Mouse (Mus musculus) erythroid progenitor cell, adult 5-6 weeks (primary cell): Measurements from ENCODE around the gene B4galt7. TPM values are rescaled to one million over a fixed set of nuclear protein-coding genes. Genes with fewer than 3 reads are reported as not detected.

Source experiments
- ATAC-seq: replicated peaks from 2 replicates; pipeline ENCODE4 v1.8.0; 2016; ENCODE audit warnings: moderate number of reproducible peaks, mild to moderate bottlenecking, moderate TSS enrichment, inconsistent platforms; ENCODE audit not compliant: poor library complexity, low FRiP score, severe bottlenecking
- total RNA-seq, 2 experiments: library from RNA; stranded (forward) in 1 of 2; stranded (reverse) in 1 of 2; fragments of 150-400 nt in 1 of 2; fragments of 186-747, 209-891 nt in 1 of 2; gene quantifications; 2 replicates each; pipeline versions ENCODE4 v1.2.3 to v1.2.4; 2015 to 2017; ENCODE audit warnings: low replicate concordance in 2 of 2

B4galt7 gene
- total RNA-seq, 2 experiments from 2014 or later: 0.53 to 3.4 TPM

- no peak for ATAC-seq
Measured at GRCm38 (mm10) chr13:55650980-55651379, 51.3 kb downstream of the B4galt7 start.

Other genes with a start within 250 kb of the B4galt7 start
- 45.7 and 55.1 TPM in 2 replicates for gene Lman2, start 237.1 kb upstream of the B4galt7 start, total RNA-seq (2015; ENCODE audit: low replicate concordance)
- 56.6 and 75.6 TPM in 2 replicates for gene Lman2, start 237.1 kb upstream of the B4galt7 start, total RNA-seq (2017; ENCODE audit: low replicate concordance)
- 9.0 and 14.7 TPM in 2 replicates for gene Rgs14, start 230.2 kb upstream of the B4galt7 start, total RNA-seq (2015; ENCODE audit: low replicate concordance)
- gene Rgs14, start 230.2 kb upstream of the B4galt7 start, total RNA-seq (2017; ENCODE audit: low replicate concordance): 4.2 and 7.9 TPM in 2 replicates
- gene Slc34a1, start 201.7 kb upstream of the B4galt7 start, total RNA-seq (2015; ENCODE audit: low replicate concordance): not detected in 2 replicates
- gene Slc34a1, start 201.7 kb upstream of the B4galt7 start, total RNA-seq (2017; ENCODE audit: low replicate concordance): not detected in 2 replicates
- not detected in 2 replicates for gene Pfn3, start 184.7 kb upstream of the B4galt7 start, total RNA-seq (2015; ENCODE audit: low replicate concordance)
- not detected in 2 replicates for gene Pfn3, start 184.7 kb upstream of the B4galt7 start, total RNA-seq (2017; ENCODE audit: low replicate concordance)
- gene F12, start 173.1 kb upstream of the B4galt7 start, total RNA-seq (2015; ENCODE audit: low replicate concordance): not detected in 2 replicates
- gene F12, start 173.1 kb upstream of the B4galt7 start, total RNA-seq (2017; ENCODE audit: low replicate concordance): not detected in 2 replicates
- 48.2 and 55.5 TPM in 2 replicates for gene Grk6, start 154.8 kb upstream of the B4galt7 start, total RNA-seq (2015; ENCODE audit: low replicate concordance)
- 62.2 and 75.7 TPM in 2 replicates for gene Grk6, start 154.8 kb upstream of the B4galt7 start, total RNA-seq (2017; ENCODE audit: low replicate concordance)
- gene Prr7, start 135.6 kb upstream of the B4galt7 start, total RNA-seq (2015; ENCODE audit: low replicate concordance): not detected in 2 replicates
- not detected in 2 replicates for gene Prr7, start 135.6 kb upstream of the B4galt7 start, total RNA-seq (2017; ENCODE audit: low replicate concordance)
- not detected in 2 replicates for gene Dbn1, start 111.8 kb upstream of the B4galt7 start, total RNA-seq (2015; ENCODE audit: low replicate concordance)
- 0.45 TPM in 1 of 2 replicates, not detected in the other for gene Dbn1, start 111.8 kb upstream of the B4galt7 start, total RNA-seq (2017; ENCODE audit: low replicate concordance)
- 0.84 and 1.4 TPM in 2 replicates for gene Pdlim7, start 86.2 kb upstream of the B4galt7 start, total RNA-seq (2015; ENCODE audit: low replicate concordance)
- gene Pdlim7, start 86.2 kb upstream of the B4galt7 start, total RNA-seq (2017; ENCODE audit: low replicate concordance): 0.15 and 3.5 TPM in 2 replicates
- gene Dok3, start 70.6 kb upstream of the B4galt7 start, total RNA-seq (2015; ENCODE audit: low replicate concordance): 23.8 and 31.4 TPM in 2 replicates
- gene Dok3, start 70.6 kb upstream of the B4galt7 start, total RNA-seq (2017; ENCODE audit: low replicate concordance): 5.5 and 7.1 TPM in 2 replicates
- gene Ddx41, start 63.2 kb upstream of the B4galt7 start, total RNA-seq (2015; ENCODE audit: low replicate concordance): 5.8 and 5.9 TPM in 2 replicates
- gene Ddx41, start 63.2 kb upstream of the B4galt7 start, total RNA-seq (2017; ENCODE audit: low replicate concordance): 9.1 and 28.7 TPM in 2 replicates
- gene Fam193b, start 28.8 kb upstream of the B4galt7 start, total RNA-seq (2015; ENCODE audit: low replicate concordance): 39.6 and 64.6 TPM in 2 replicates
- gene Fam193b, start 28.8 kb upstream of the B4galt7 start, total RNA-seq (2017; ENCODE audit: low replicate concordance): 39.5 and 47.1 TPM in 2 replicates
- gene Tmed9, start 26.2 kb upstream of the B4galt7 start, total RNA-seq (2015; ENCODE audit: low replicate concordance): 28.1 and 33.2 TPM in 2 replicates
- 31.1 and 62.9 TPM in 2 replicates for gene Tmed9, start 26.2 kb upstream of the B4galt7 start, total RNA-seq (2017; ENCODE audit: low replicate concordance)
- gene Caml, start 23.1 kb downstream of the B4galt7 start, total RNA-seq (2015; ENCODE audit: low replicate concordance): 15.5 and 34.6 TPM in 2 replicates
- gene Caml, start 23.1 kb downstream of the B4galt7 start, total RNA-seq (2017; ENCODE audit: low replicate concordance): 34.7 and 35.4 TPM in 2 replicates
- gene Ddx46, start 35.1 kb downstream of the B4galt7 start, total RNA-seq (2015; ENCODE audit: low replicate concordance): 40.7 and 51.2 TPM in 2 replicates
- gene Ddx46, start 35.1 kb downstream of the B4galt7 start, total RNA-seq (2017; ENCODE audit: low replicate concordance): 65.6 and 83.3 TPM in 2 replicates
- gene B230219D22Rik, start 93.2 kb downstream of the B4galt7 start, total RNA-seq (2015; ENCODE audit: low replicate concordance): 38.9 and 52.4 TPM in 2 replicates
- gene B230219D22Rik, start 93.2 kb downstream of the B4galt7 start, total RNA-seq (2017; ENCODE audit: low replicate concordance): 25.3 and 33.8 TPM in 2 replicates
- gene Txndc15, start 114.8 kb downstream of the B4galt7 start, total RNA-seq (2015; ENCODE audit: low replicate concordance): 4.6 and 11.2 TPM in 2 replicates
- 5.3 and 6.9 TPM in 2 replicates for gene Txndc15, start 114.8 kb downstream of the B4galt7 start, total RNA-seq (2017; ENCODE audit: low replicate concordance)
- 16.6 and 49.0 TPM in 2 replicates for gene Pcbd2, start 127.5 kb downstream of the B4galt7 start, total RNA-seq (2015; ENCODE audit: low replicate concordance)
- 2.1 and 22.8 TPM in 2 replicates for gene Pcbd2, start 127.5 kb downstream of the B4galt7 start, total RNA-seq (2017; ENCODE audit: low replicate concordance)
- not detected in 2 replicates for gene Catsper3, start 184.7 kb downstream of the B4galt7 start, total RNA-seq (2015; ENCODE audit: low replicate concordance)
- not detected in 2 replicates for gene Catsper3, start 184.7 kb downstream of the B4galt7 start, total RNA-seq (2017; ENCODE audit: low replicate concordance)
- gene Pitx1, start 236.3 kb downstream of the B4galt7 start, total RNA-seq (2015; ENCODE audit: low replicate concordance): not detected in 2 replicates
- not detected in 2 replicates for gene Pitx1, start 236.3 kb downstream of the B4galt7 start, total RNA-seq (2017; ENCODE audit: low replicate concordance)